Mouse (Mus musculus) myocyte (in vitro differentiated cells): ENCODE measurements around the gene Tlr13.

ENCODE experiments used
- E2F4 ChIP-seq: IDR thresholded peaks from one replicate; pipeline ENCODE4 v1.6.1; 2011; ENCODE audit warnings: mild to moderate bottlenecking, control low read depth, moderate library complexity; ENCODE audit not compliant: insufficient read depth
- MAX ChIP-seq: IDR thresholded peaks from one replicate; pipeline ENCODE4 v1.6.1; 2011; ENCODE audit warnings: low read depth, mild to moderate bottlenecking, control low read depth
- MYOD1 ChIP-seq, 3 experiments: IDR thresholded peaks; one replicate each; pipeline ENCODE4 v1.6.1; 2011; ENCODE audit warnings: control low read depth in 2 of 3, low read depth in 2 of 3, mild to moderate bottlenecking in 2 of 3, moderate library complexity in 1 of 3; ENCODE audit not compliant: insufficient read length in 2 of 3, control insufficient read depth in 1 of 3
- MYOG ChIP-seq, 3 experiments: IDR thresholded peaks; one replicate each; pipeline ENCODE4 v1.6.1; 2011; ENCODE audit warnings: control low read depth in 2 of 3, low read depth in 2 of 3, mild to moderate bottlenecking in 2 of 3; ENCODE audit not compliant: insufficient read length in 2 of 3, control insufficient read depth in 1 of 3, insufficient read depth in 1 of 3
- POLR2A ChIP-seq: IDR thresholded peaks from one replicate; pipeline ENCODE4 v1.6.1; 2011; ENCODE audit warnings: low read depth, mild to moderate bottlenecking, control low read depth, moderate library complexity; ENCODE audit not compliant: insufficient read length
- POLR2AphosphoS2 ChIP-seq: IDR thresholded peaks from one replicate; pipeline ENCODE4 v1.6.1; 2011; ENCODE audit warnings: low read depth, control low read depth; ENCODE audit not compliant: insufficient read length
- TCF12 ChIP-seq: IDR thresholded peaks from one replicate; pipeline ENCODE4 v1.6.1; 2011; ENCODE audit warnings: mild to moderate bottlenecking, control low read depth; ENCODE audit not compliant: poor library complexity, insufficient read depth, severe bottlenecking
- USF1 ChIP-seq: IDR thresholded peaks from one replicate; pipeline ENCODE4 v1.6.1; 2011; ENCODE audit warnings: low read depth, mild to moderate bottlenecking, control low read depth, moderate library complexity

GRCm38 (mm10) chrX:106134916-106135315 lies 8.1 kb upstream of the Tlr13 start:
- no peak for TF ChIP-seq MYOD1 (IDR thresholded peaks at IDR 0.05; ENCODE audit: control insufficient read depth in 1 of 3, insufficient read length in 2 of 3, low read depth in 2 of 3)
- TF ChIP-seq POLR2A: no peak
- TF ChIP-seq E2F4: no peak
- TF ChIP-seq MAX: no peak
- TF ChIP-seq POLR2AphosphoS2: no peak
- TF ChIP-seq USF1: no peak
- TF ChIP-seq MYOG (IDR thresholded peaks at IDR 0.05; ENCODE audit: control insufficient read depth in 1 of 3, insufficient read depth in 1 of 3, insufficient read length in 2 of 3, low read depth in 2 of 3): no peak
- no peak for TF ChIP-seq TCF12
